Mouse (Mus musculus): ENCODE measurements at regions not wholly inside any gene's neighbourhood (a gene's known extent, or its start where the extent isn't known, plus 50 kb on each side); places are given as distances from the start of the nearest gene placed in this dataset.

- TF ChIP-seq CHD2 (IDR thresholded peaks at IDR 0.05; ENCODE audit: low read depth, low read length) (no peak), HCFC1 (IDR thresholded peaks at IDR 0.05; ENCODE audit: borderline replicate concordance, insufficient read depth, low read length) (no peak)
These were observed 171.9 kb upstream of the Tent5a start for GRCm38 (mm10) chr9:85499006-85499405.
